Mouse (Mus musculus) MEL (cell line): ENCODE measurements around the gene Gm17581.
"Not testable (repeated sequence)": the region's sequence is repeated elsewhere in the genome, so short reads cannot be mapped to it uniquely, and the experiment has no call there.

Experiments used
- BHLHE40 ChIP-seq: IDR thresholded peaks from 2 replicates; pipeline ENCODE4 v1.6.1; 2012; ENCODE audit warnings: low read depth, mild to moderate bottlenecking, inconsistent platforms, low read length, improper control_type of control experiment, borderline replicate concordance
- CHD1 ChIP-seq: IDR thresholded peaks from 2 replicates; pipeline ENCODE4 v1.6.1; 2012; ENCODE audit warnings: low read depth, mild to moderate bottlenecking, inconsistent platforms, low read length, improper control_type of control experiment
- CTCF ChIP-seq, 3 experiments: IDR thresholded peaks in 2 of 3; conservative IDR thresholded peaks in 1 of 3; 2 replicates each; pipeline ENCODE4 v1.5.1; 2011 to 2012; ENCODE audit warnings: low read length in 3 of 3, low read depth in 2 of 3, mild to moderate bottlenecking in 2 of 3, improper control_type of control experiment in 1 of 3, inconsistent platforms in 1 of 3, mixed read lengths in 1 of 3, moderate library complexity in 1 of 3; ENCODE audit not compliant: control insufficient read depth in 1 of 3, insufficient read depth in 1 of 3, poor library complexity in 1 of 3, severe bottlenecking in 1 of 3
- EP300 ChIP-seq, 2 experiments: IDR thresholded peaks; 2 replicates each; pipeline ENCODE4 v1.6.1; 2011; ENCODE audit warnings: improper control_type of control experiment in 2 of 2, low read length in 2 of 2, low read depth in 1 of 2, mild to moderate bottlenecking in 1 of 2
- GATA1 ChIP-seq: IDR thresholded peaks from 2 replicates; pipeline ENCODE4 v1.6.1; 2011; ENCODE audit warnings: low read depth, low read length, improper control_type of control experiment
- MEF2A ChIP-seq: IDR thresholded peaks from 2 replicates; pipeline ENCODE4 v1.6.1; 2014; ENCODE audit warnings: low read depth, mild to moderate bottlenecking, inconsistent platforms, low read length, improper control_type of control experiment; ENCODE audit not compliant: poor library complexity, insufficient replicate concordance, severe bottlenecking; ENCODE audit errors: extremely low read depth
- MYB ChIP-seq: IDR thresholded peaks from 2 replicates; pipeline ENCODE4 v1.6.1; 2011; ENCODE audit warnings: mild to moderate bottlenecking, low read depth, low read length, improper control_type of control experiment
- MYC ChIP-seq: IDR thresholded peaks from 2 replicates; pipeline ENCODE4 v1.6.1; 2011; ENCODE audit warnings: low read depth, mild to moderate bottlenecking, low read length, improper control_type of control experiment, moderate library complexity
- NRF1 ChIP-seq: IDR thresholded peaks from 2 replicates; pipeline ENCODE4 v1.6.1; 2014; ENCODE audit warnings: low read depth, mild to moderate bottlenecking, inconsistent platforms, low read length, improper control_type of control experiment, moderate library complexity; ENCODE audit not compliant: poor library complexity, insufficient read depth, severe bottlenecking
- POLR2A ChIP-seq, 2 experiments: IDR thresholded peaks; 2 replicates each; pipeline ENCODE4 v1.6.1; 2011 to 2012; ENCODE audit warnings: low read length in 2 of 2, mild to moderate bottlenecking in 2 of 2, control low read depth in 1 of 2, improper control_type of control experiment in 1 of 2, low read depth in 1 of 2, moderate library complexity in 1 of 2; ENCODE audit not compliant: control insufficient read depth in 1 of 2, insufficient read depth in 1 of 2, poor library complexity in 1 of 2
- RAD21 ChIP-seq: IDR thresholded peaks from 2 replicates; pipeline ENCODE4 v1.6.1; 2011; ENCODE audit warnings: mild to moderate bottlenecking, low read depth, low read length, improper control_type of control experiment
- SIN3A ChIP-seq: IDR thresholded peaks from 2 replicates; pipeline ENCODE4 v1.6.1; 2012; ENCODE audit warnings: low read length, improper control_type of control experiment, inconsistent platforms
- USF1 ChIP-seq: IDR thresholded peaks from 2 replicates; pipeline ENCODE4 v1.6.1; 2014; ENCODE audit warnings: low read depth, mild to moderate bottlenecking, inconsistent platforms, low read length, improper control_type of control experiment, moderate library complexity
- ZNF384 ChIP-seq: IDR thresholded peaks from 2 replicates; pipeline ENCODE4 v1.6.1; 2012; ENCODE audit warnings: low read depth, mild to moderate bottlenecking, inconsistent platforms, low read length, improper control_type of control experiment

DNA sequence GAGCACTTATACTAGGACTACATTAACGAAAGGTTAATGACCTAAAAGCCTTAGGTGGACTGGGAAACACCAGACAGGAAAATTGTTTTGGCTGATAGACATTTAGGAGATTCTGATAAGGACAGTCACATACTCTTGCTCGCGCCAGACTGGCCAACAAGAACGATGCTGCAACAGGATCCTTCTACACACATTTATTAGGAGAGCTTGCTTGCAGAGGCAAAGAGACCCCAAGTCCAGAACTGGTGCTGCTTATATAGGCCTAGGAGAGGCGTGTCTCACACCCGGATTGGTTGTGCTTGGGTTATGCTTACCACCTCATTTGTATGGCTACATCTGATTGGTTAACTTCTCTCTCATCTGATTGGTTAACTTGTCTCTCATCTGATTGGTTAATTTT is 37.2 kb downstream of the Gm17581 start:
- not testable (repeated sequence) for TF ChIP-seq POLR2A (IDR thresholded peaks at IDR 0.05; ENCODE audit: control insufficient read depth in 1 of 2, insufficient read depth in 1 of 2, low read depth in 1 of 2, low read length in 2 of 2, poor library complexity in 1 of 2); MYC; CTCF (IDR thresholded peaks at IDR 0.05 in 2 of 3, conservative IDR thresholded peaks at IDR 0.05 in 1 of 3; ENCODE audit: control insufficient read depth in 1 of 3, insufficient read depth in 1 of 3, low read depth in 2 of 3, low read length in 3 of 3, poor library complexity in 1 of 3, severe bottlenecking in 1 of 3); MEF2A; USF1; BHLHE40; MYB; NRF1; SIN3A; CHD1; GATA1; ZNF384; EP300 (IDR thresholded peaks at IDR 0.05; ENCODE audit: low read depth in 1 of 2, low read length in 2 of 2); RAD21
